Mouse (Mus musculus) adrenal gland, postnatal 4 days (tissue): ENCODE measurements around the gene Cap1. TPM values are rescaled to one million over a fixed set of nuclear protein-coding genes. Genes with fewer than 3 reads are reported as not detected.
A peak's percentile ranks its signal among the peaks of the same experiment; 100 is the strongest.

Experiments
- DNase-seq, 2 experiments: peaks; one replicate each; pipeline ENCODE4 v3.0.0; 2021 to 2022; ENCODE audit warnings: low spot score in 2 of 2, mixed read lengths in 2 of 2
- long read RNA-seq, 2 experiments: library from polyadenylated mRNA; stranded (forward); transcript quantifications; one replicate each; pipeline ENCODE4 v2.0.0; 2021
- total RNA-seq, 2 experiments: library from RNA; stranded (reverse); gene quantifications; 2 replicates each; pipeline ENCODE4 v1.2.3; 2021

Gene Cap1
- 100 to 1,000 TPM; 138 to 147 TPM for total RNA-seq
- long read RNA-seq, experiment 1, transcript Cap1-203 (13 exons, 2,768 nt): major isoform, 9 of 24 reads
- long read RNA-seq, experiment 1, partial matches to known transcripts: 3 of 24 reads
- long read RNA-seq, experiment 1, other reads (novel, unspliced or antisense): 4 of 24 reads
- long read RNA-seq, experiment 2, transcript Cap1-203 (13 exons, 2,768 nt): minor isoform, 10 of 49 reads
- long read RNA-seq, experiment 2, transcript Cap1-202 (13 exons, 2,737 nt): major isoform, 15 of 49 reads
- long read RNA-seq, experiment 2, partial matches to known transcripts: 12 of 49 reads
- long read RNA-seq, experiment 2, other reads (novel, unspliced or antisense): 8 of 49 reads

- DNase-seq: peak; percentile 84 to 95
Observed at GRCm38 (mm10) chr4:122885768-122886578, at the start of gene Cap1. Gene Cap1, minus strand, starts transcription at chr4:122886056.

- DNase-seq: no peak
Observed at GRCm38 (mm10) chr4:122933857-122934256, 48.0 kb upstream of the Cap1 start.

- no peak for DNase-seq
Observed at GRCm38 (mm10) chr4:122933051-122933591, 47.3 kb upstream of the Cap1 start.

- DNase-seq: no peak
Observed at GRCm38 (mm10) chr4:122932239-122932978, 46.6 kb upstream of the Cap1 start.

- no peak for DNase-seq
Observed at GRCm38 (mm10) chr4:122930939-122931590, 45.2 kb upstream of the Cap1 start.

GRCm38 (mm10) chr4:122923392-122924344 is 37.8 kb upstream of the Cap1 start:
- no peak for DNase-seq

GRCm38 (mm10) chr4:122922841-122923240 is 37.0 kb upstream of the Cap1 start:
- no peak for DNase-seq

GRCm38 (mm10) chr4:122915985-122916384 is 30.1 kb upstream of the Cap1 start:
- DNase-seq: no peak

GRCm38 (mm10) chr4:122914186-122914585 is 28.3 kb upstream of the Cap1 start:
- no peak for DNase-seq

- no peak for DNase-seq
Observed at GRCm38 (mm10) chr4:122912613-122913012, 26.8 kb upstream of the Cap1 start.

GRCm38 (mm10) chr4:122910577-122910976 is 24.7 kb upstream of the Cap1 start:
- no peak for DNase-seq

- no peak for DNase-seq
Observed at GRCm38 (mm10) chr4:122909572-122910189, 23.8 kb upstream of the Cap1 start.

GRCm38 (mm10) chr4:122905359-122905758 is 19.5 kb upstream of the Cap1 start:
- DNase-seq: no peak

- DNase-seq: no peak
Observed at GRCm38 (mm10) chr4:122903709-122904108, 17.9 kb upstream of the Cap1 start.

GRCm38 (mm10) chr4:122902156-122902555 is 16.3 kb upstream of the Cap1 start:
- no peak for DNase-seq

GRCm38 (mm10) chr4:122898313-122898712 is 12.5 kb upstream of the Cap1 start:
- DNase-seq: no peak

- DNase-seq: no peak
Observed at GRCm38 (mm10) chr4:122897750-122898149, 11.9 kb upstream of the Cap1 start.

GRCm38 (mm10) chr4:122892157-122892556 is 6.3 kb upstream of the Cap1 start:
- DNase-seq: no peak

GRCm38 (mm10) chr4:122891597-122891996 is 5.7 kb upstream of the Cap1 start:
- DNase-seq: no peak
